Mouse (Mus musculus) urinary bladder, postnatal 4 days (tissue): ENCODE results near the gene Tap1.
"Not testable (repeated sequence)": the region's sequence is repeated elsewhere in the genome, so short reads cannot be mapped to it uniquely, and the experiment has no call there.

ENCODE experiments used
- DNase-seq, 2 experiments: peaks; one replicate each; pipeline ENCODE4 v3.0.0; 2021 to 2022; ENCODE audit warnings: low spot score in 2 of 2

Tap1 gene

GRCm38 (mm10) chr17:34204303-34205010 lies 17.1 kb downstream of the Tap1 start:
- peak; percentile 83 to 91 for DNase-seq

GRCm38 (mm10) chr17:34205021-34205745 lies 17.8 kb downstream of the Tap1 start:
- peak in 1 of 2 experiments; percentile 59 for DNase-seq

GRCm38 (mm10) chr17:34205746-34206176 lies 18.4 kb downstream of the Tap1 start:
- DNase-seq: peak in 1 of 2 experiments; percentile 47

GRCm38 (mm10) chr17:34206731-34207130 lies 19.4 kb downstream of the Tap1 start:
- peak in 1 of 2 experiments; percentile 32 for DNase-seq

- DNase-seq: peak in 1 of 2 experiments; percentile 39
Observed at GRCm38 (mm10) chr17:34207456-34207855, 20.1 kb downstream of the Tap1 start.

GRCm38 (mm10) chr17:34207866-34208265 lies 20.5 kb downstream of the Tap1 start:
- DNase-seq: peak in 1 of 2 experiments; percentile 32

- DNase-seq: peak in 1 of 2 experiments; percentile 16
Observed at GRCm38 (mm10) chr17:34208421-34208820, 21.1 kb downstream of the Tap1 start.

- DNase-seq: peak in 1 of 2 experiments; percentile 53
Observed at GRCm38 (mm10) chr17:34209680-34210079, 22.3 kb downstream of the Tap1 start.

GRCm38 (mm10) chr17:34210599-34210998 lies 23.2 kb downstream of the Tap1 start:
- peak in 1 of 2 experiments; percentile 25 for DNase-seq

GRCm38 (mm10) chr17:34211746-34212365 lies 24.5 kb downstream of the Tap1 start:
- peak in 1 of 2 experiments; percentile 54 for DNase-seq

GRCm38 (mm10) chr17:34213936-34214335 lies 26.6 kb downstream of the Tap1 start:
- DNase-seq: peak in 1 of 2 experiments; percentile 55

GRCm38 (mm10) chr17:34215176-34215575 lies 27.8 kb downstream of the Tap1 start:
- DNase-seq: peak in 1 of 2 experiments; percentile 56

- peak in 1 of 2 experiments; percentile 54 for DNase-seq
Observed at GRCm38 (mm10) chr17:34217216-34217928, 30.0 kb downstream of the Tap1 start.

- DNase-seq: peak in 1 of 2 experiments; percentile 38
Observed at GRCm38 (mm10) chr17:34217986-34218385, 30.6 kb downstream of the Tap1 start.

GRCm38 (mm10) chr17:34218675-34219074 lies 31.3 kb downstream of the Tap1 start:
- DNase-seq: no peak

GRCm38 (mm10) chr17:34219096-34219495 lies 31.7 kb downstream of the Tap1 start:
- not testable (repeated sequence) for DNase-seq

GRCm38 (mm10) chr17:34219801-34220200 lies 32.4 kb downstream of the Tap1 start:
- DNase-seq: not testable (repeated sequence)

GRCm38 (mm10) chr17:34220401-34220800 lies 33.0 kb downstream of the Tap1 start:
- not testable (repeated sequence) for DNase-seq

- DNase-seq: peak in 1 of 2 experiments; percentile 16
Observed at GRCm38 (mm10) chr17:34224816-34225215, 37.5 kb downstream of the Tap1 start.

- peak in 1 of 2 experiments; percentile 54 for DNase-seq
Observed at GRCm38 (mm10) chr17:34225426-34225825, 38.1 kb downstream of the Tap1 start.

- DNase-seq: peak in 1 of 2 experiments; percentile 73
Observed at GRCm38 (mm10) chr17:34225911-34226310, 38.6 kb downstream of the Tap1 start.
